Mouse (Mus musculus): Measurements from ENCODE around the gene Syngr2. TPM values are rescaled to one million over a fixed set of nuclear protein-coding genes. Genes with fewer than 3 reads are reported as not detected.

The Syngr2 gene
- total and polyA plus RNA-seq, 3 experiments: 189 to 384 TPM; not detected in 1

DNA sequence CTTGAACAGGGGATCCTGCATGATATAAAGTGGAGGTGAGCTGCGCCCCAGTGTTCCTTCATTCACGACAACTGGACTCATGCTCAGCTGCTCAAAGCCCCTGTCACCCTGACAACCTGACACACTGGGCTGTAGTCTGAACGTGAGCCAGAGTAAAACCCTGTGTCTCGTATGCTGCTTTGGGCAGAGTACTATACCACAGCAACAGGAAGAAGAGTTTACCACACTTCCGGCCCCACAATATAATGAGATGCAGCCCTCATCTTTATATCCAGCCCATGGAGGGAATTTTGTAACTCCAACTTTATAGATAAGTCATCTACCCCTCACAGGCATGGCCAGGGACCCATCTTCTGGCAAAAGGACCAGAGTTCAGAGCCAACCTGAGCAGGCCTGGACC is 32.4 kb upstream of the Syngr2 start:
- H3K4me3 ChIP-seq (ENCODE audit: control insufficient read depth in 1 of 2, insufficient read depth in 1 of 2, low read depth in 2 of 2, low read length in 2 of 2): no peak overlapping the region
- no peak for TF ChIP-seq HCFC1 (IDR thresholded peaks at IDR 0.05; ENCODE audit: low read depth, low read length)
- TF ChIP-seq MAX (IDR thresholded peaks at IDR 0.05; ENCODE audit: low read length): no peak
- no peak for TF ChIP-seq UBTF (IDR thresholded peaks at IDR 0.05; ENCODE audit: borderline replicate concordance, insufficient read depth, low read depth, low read length)
- no peak for TF ChIP-seq POLR2A (IDR thresholded peaks at IDR 0.05; ENCODE audit: control insufficient read depth in 1 of 2, insufficient read depth in 1 of 2, low read depth in 1 of 2, low read length in 2 of 2, poor library complexity in 1 of 2)
- no peak for TF ChIP-seq CHD1 (IDR thresholded peaks at IDR 0.05; ENCODE audit: low read depth, low read length)
- no peak for TF ChIP-seq KAT2A (conservative IDR thresholded peaks at IDR 0.05; ENCODE audit: low read depth, low read length)
- no peak for TF ChIP-seq NRF1 (IDR thresholded peaks at IDR 0.05; ENCODE audit: insufficient read depth, low read depth, low read length, poor library complexity, severe bottlenecking)
- no peak for TF ChIP-seq GABPA (IDR thresholded peaks at IDR 0.05; ENCODE audit: low read depth, low read length)
- TF ChIP-seq GATA1 (IDR thresholded peaks at IDR 0.05; ENCODE audit: low read depth, low read length): no peak
- no peak for TF ChIP-seq SMC3 (IDR thresholded peaks at IDR 0.05; ENCODE audit: low read depth, low read length)
- TF ChIP-seq E2F4 (IDR thresholded peaks at IDR 0.05; ENCODE audit: borderline replicate concordance, low read depth, low read length): no peak
- TF ChIP-seq MXI1 (IDR thresholded peaks at IDR 0.05; ENCODE audit: low read depth, low read length): no peak
- TF ChIP-seq EP300 (IDR thresholded peaks at IDR 0.05; ENCODE audit: low read depth in 1 of 2, low read length in 2 of 2): no peak
- no peak for TF ChIP-seq ZC3H11A (IDR thresholded peaks at IDR 0.05; ENCODE audit: low read depth, low read length)
- no peak for TF ChIP-seq RCOR1 (IDR thresholded peaks at IDR 0.05; ENCODE audit: low read depth, low read length)
- TF ChIP-seq ELF1 (IDR thresholded peaks at IDR 0.05; ENCODE audit: low read depth, low read length): no peak
- no peak for TF ChIP-seq MAFK (IDR thresholded peaks at IDR 0.05; ENCODE audit: borderline replicate concordance, low read depth, low read length)
- no peak for TF ChIP-seq TCF12 (IDR thresholded peaks at IDR 0.05; ENCODE audit: low read depth, low read length)
- TF ChIP-seq ETS1 (IDR thresholded peaks at IDR 0.05; ENCODE audit: low read depth, low read length): no peak
- TF ChIP-seq POLR2AphosphoS2 (IDR thresholded peaks at IDR 0.05; ENCODE audit: low read length): no peak
- peaks cover 3 to 13% of the 10 kb centered on the region in 2 experiments; a peak in 2 of 4 replicates for H3K4me1 ChIP-seq (ENCODE audit: control insufficient read depth in 1 of 2, insufficient read depth in 2 of 2, low read length in 2 of 2)
- no peaks in the 10 kb centered on the region; a peak in 2 of 4 replicates for H3K36me3 ChIP-seq (ENCODE audit: control insufficient read depth in 1 of 2, insufficient read depth in 2 of 2, low read length in 2 of 2)
- no peak overlapping the region for H3K9ac ChIP-seq (ENCODE audit: control insufficient read depth, low read depth, low read length, poor library complexity, severe bottlenecking)
- no peak for DNase-seq (ENCODE audit: low read depth, low spot score)
- no peak overlapping the region for H3K27ac ChIP-seq (ENCODE audit: control insufficient read depth, low read depth, low read length)
- no peaks in the 10 kb centered on the region for H3K9me3 ChIP-seq (replicated peaks; ENCODE audit: insufficient read depth, low read length)
- peaks cover 27% of the 10 kb centered on the region for H3K79me2 ChIP-seq (ENCODE audit: control insufficient read depth, insufficient read depth, low read length, poor library complexity)
- H3K27me3 ChIP-seq (ENCODE audit: control insufficient read depth in 1 of 2, insufficient read depth in 2 of 2, low read length in 2 of 2): no peaks in the 10 kb centered on the region

DNA sequence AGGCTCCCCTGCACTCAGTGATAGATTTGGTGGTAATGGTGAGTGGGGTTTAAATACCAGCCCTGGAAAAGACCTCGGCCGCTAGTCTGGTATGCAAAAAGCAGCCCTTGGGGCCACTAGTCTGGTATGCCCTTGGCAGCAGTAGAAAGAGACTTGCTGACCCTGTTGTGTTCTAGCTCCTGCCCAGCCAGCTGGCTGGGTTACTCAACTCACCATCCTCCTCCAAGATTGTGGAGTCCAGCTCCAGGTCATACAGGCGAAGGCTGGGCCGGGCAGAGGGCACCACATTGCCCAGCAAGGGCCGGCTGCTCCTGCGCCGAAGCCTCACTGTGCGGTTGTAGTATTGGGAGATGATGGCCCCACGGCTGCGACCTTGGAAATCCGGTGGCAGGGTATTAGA is 31.4 kb upstream of the Syngr2 start:
- Histone ChIP-seq H3K9me3 (replicated peaks; ENCODE audit: insufficient read depth, low read length) (no peaks in the 10 kb centered on the region), H3K36me3 (ENCODE audit: control insufficient read depth in 1 of 2, insufficient read depth in 2 of 2, low read length in 2 of 2) (no peaks in the 10 kb centered on the region; a peak in 2 of 4 replicates), H3K4me1 (ENCODE audit: control insufficient read depth in 1 of 2, insufficient read depth in 2 of 2, low read length in 2 of 2) (peaks cover 3 to 13% of the 10 kb centered on the region in 2 experiments; a peak in 2 of 4 replicates), H3K27ac (ENCODE audit: control insufficient read depth, low read depth, low read length) (no peak overlapping the region), H3K4me3 (ENCODE audit: control insufficient read depth in 1 of 2, insufficient read depth in 1 of 2, low read depth in 2 of 2, low read length in 2 of 2) (no peak overlapping the region), H3K79me2 (ENCODE audit: control insufficient read depth, insufficient read depth, low read length, poor library complexity) (peaks cover 32% of the 10 kb centered on the region), H3K27me3 (ENCODE audit: control insufficient read depth in 1 of 2, insufficient read depth in 2 of 2, low read length in 2 of 2) (no peaks in the 10 kb centered on the region), H3K9ac (ENCODE audit: control insufficient read depth, low read depth, low read length, poor library complexity, severe bottlenecking) (no peak overlapping the region)
- no peak for DNase-seq (ENCODE audit: low read depth, low spot score)
- TF ChIP-seq NRF1 (IDR thresholded peaks at IDR 0.05; ENCODE audit: insufficient read depth, low read depth, low read length, poor library complexity, severe bottlenecking) (no peak), RAD21 (IDR thresholded peaks at IDR 0.05; ENCODE audit: low read depth, low read length) (no peak), HCFC1 (IDR thresholded peaks at IDR 0.05; ENCODE audit: low read depth, low read length) (no peak), USF2 (IDR thresholded peaks at IDR 0.05; ENCODE audit: borderline replicate concordance in 1 of 2, insufficient read depth in 1 of 2, low read depth in 1 of 2, low read length in 2 of 2) (no peak), RCOR1 (IDR thresholded peaks at IDR 0.05; ENCODE audit: low read depth, low read length) (no peak), CHD2 (IDR thresholded peaks at IDR 0.05; ENCODE audit: low read length) (no peak), SIN3A (IDR thresholded peaks at IDR 0.05; ENCODE audit: low read length) (no peak), MXI1 (IDR thresholded peaks at IDR 0.05; ENCODE audit: low read depth, low read length) (no peak), MYC (IDR thresholded peaks at IDR 0.05; ENCODE audit: low read depth, low read length) (no peak), SMC3 (IDR thresholded peaks at IDR 0.05; ENCODE audit: low read depth, low read length) (no peak), POLR2A (IDR thresholded peaks at IDR 0.05; ENCODE audit: control insufficient read depth in 1 of 2, insufficient read depth in 1 of 2, low read depth in 1 of 2, low read length in 2 of 2, poor library complexity in 1 of 2) (no peak), TCF12 (IDR thresholded peaks at IDR 0.05; ENCODE audit: low read depth, low read length) (no peak), GABPA (IDR thresholded peaks at IDR 0.05; ENCODE audit: low read depth, low read length) (no peak)

All from MEL (cell line).